12 mouse cellular contexts compared by ENCODE assay signal in the genomic region with DNA sequence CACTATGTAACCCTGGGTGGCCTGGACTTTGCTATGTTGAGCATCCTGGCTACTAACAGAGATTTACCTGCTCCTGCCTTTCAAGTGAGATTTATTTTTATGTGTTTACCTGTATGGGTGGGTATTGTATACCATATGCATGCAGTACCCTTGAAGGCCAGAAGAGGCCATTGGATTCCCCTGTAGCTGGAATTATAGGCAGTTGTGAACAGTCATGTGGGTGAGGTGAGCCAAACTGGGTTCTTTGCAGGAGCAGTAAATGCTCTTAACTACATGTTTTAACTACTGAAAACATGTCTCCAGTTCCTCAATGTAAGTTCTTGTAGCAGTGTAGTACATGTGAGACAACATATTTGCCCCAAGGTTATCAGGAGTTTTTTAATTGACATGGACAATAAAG. TPM values are rescaled to one million over a fixed set of nuclear protein-coding genes. Genes with fewer than 3 reads are reported as not detected.
DNase-seq lines count a peak whose midpoint lies in the region; ATAC-seq lines count a peak whose summit lies in the region.
"Had no signal": no experiment of that assay in that cellular context is flagged by ENCODE, and none has a peak within 500 bp of the region (broad histone marks: within the 10 kb centered on the region; RNA-seq: fewer than 3 reads in every experiment).

No protein-coding gene starts in this region.

- H3K27ac ChIP-seq in liver, embryonic 12.5 days, result no peak overlapping the region
- H3K27ac ChIP-seq: hindbrain, embryonic 13.5 days; limb, embryonic 10.5 days; liver, embryonic 14.5 days had no signal

- no peak overlapping the region for H3K4me2 ChIP-seq in liver, embryonic 12.5 days
- H3K4me2 ChIP-seq: hindbrain, embryonic 13.5 days had no signal

- H3K4me3 ChIP-seq in liver, embryonic 12.5 days, result no peak overlapping the region
- H3K4me3 ChIP-seq: hindbrain, embryonic 13.5 days; limb, embryonic 10.5 days had no signal

- H3K9ac ChIP-seq in liver, embryonic 12.5 days, result no peak overlapping the region
- H3K9ac ChIP-seq: hindbrain, embryonic 13.5 days; liver, embryonic 14.5 days had no signal

- no peaks in the 10 kb centered on the region for H3K9me3 ChIP-seq in liver, embryonic 12.5 days (replicated peaks)
- H3K9me3 ChIP-seq: hindbrain, embryonic 13.5 days; limb, embryonic 10.5 days had no signal

- no peaks in the 10 kb centered on the region for H3K4me1 ChIP-seq in liver, embryonic 12.5 days

- no peaks in the 10 kb centered on the region for H3K36me3 ChIP-seq in liver, embryonic 12.5 days
- H3K36me3 ChIP-seq: hindbrain, embryonic 13.5 days; limb, embryonic 10.5 days had no signal

- DNase-seq in lung, postnatal 36 days, result peak; percentile 13
- DNase-seq in lung, adult 18-20 months, result no peak
- DNase-seq in ZHBTc4 (ENCODE audit: low read depth, low spot score), result peak; percentile 64
- no peak for DNase-seq in spleen, postnatal 4 days (ENCODE audit: low spot score in 2 of 2)
- no peak for DNase-seq in layer of hippocampus, postnatal 25 days (ENCODE audit: extremely low spot score in 1 of 2, low spot score in 1 of 2)

- peaks cover 17% of the 10 kb centered on the region for H3K27me3 ChIP-seq in liver, embryonic 12.5 days (replicated peaks)
- H3K27me3 ChIP-seq: hindbrain, embryonic 13.5 days had no signal

- ATAC-seq in CD4-positive, CD25-positive, alpha-beta regulatory T cell, adult 4 months, result peak; percentile 66
- ATAC-seq in megakaryocyte-erythroid progenitor cell, adult 5-6 weeks (replicated peaks; ENCODE audit: low FRiP score, low TSS enrichment, poor library complexity, severe bottlenecking), result peak; percentile 75
- ATAC-seq in liver, embryonic 12.5 days, result no peak
- ATAC-seq: forebrain, embryonic 14.5 days had no signal

RNA-seq across cellular contexts. Expression of a gene that starts 8.1 kb away (rescaled TPM):
- polyA plus RNA-seq in CD4-positive, CD25-positive, alpha-beta regulatory T cell, adult 4 months (2017; shearing (Covaris generic)), result 10 to 100 TPM in 1 of 2 experiments, 1 to 10 TPM in 1; 7.5 to 11.4 TPM
- not detected in 2 replicates for total RNA-seq in megakaryocyte-erythroid progenitor cell, adult 5-6 weeks (2014; fragmentation: Nextera tagmentation)
- 1.1 TPM in 1 of 2 replicates, not detected in the other for total RNA-seq in megakaryocyte-erythroid progenitor cell, adult 5-6 weeks (2017)
- total RNA-seq in layer of hippocampus, postnatal 25 days (2021), result 10 to 100 TPM; 45.2 to 50.6 TPM
- 0.29 and 0.45 TPM in 2 replicates for polyA plus RNA-seq in liver, embryonic 12.5 days (2016; fragmentation: Nextera tagmentation; extraction: Ambion mirVana)

Comparison
In these comparisons a context has a peak if more than half of its experiments do, and no peak if none do; other contexts are left out.
1. DNase-seq: peak in lung, postnatal 36 days (single experiment) and ZHBTc4 (single experiment); none in lung, adult 18-20 months (0 of 2), spleen, postnatal 4 days (0 of 2) and layer of hippocampus, postnatal 25 days (0 of 2).
2. RNA of a gene that starts 8.1 kb away (total RNA-seq): 45.2 to 50.6 TPM in layer of hippocampus, postnatal 25 days; 1.1 TPM in megakaryocyte-erythroid progenitor cell, adult 5-6 weeks; every median in the first group is over 10 times any median in the second.